Mouse (Mus musculus) liver, postnatal 0 days (tissue): ENCODE data around the gene Cym. TPM values are rescaled to one million over a fixed set of nuclear protein-coding genes. Genes with fewer than 3 reads are reported as not detected.

Experiments
- ATAC-seq: fragments of 200-750 bp; cut with Nextera tagmentation; 2 replicates; pipeline ENCODE4 v1.8.0; 2017; ENCODE audit warnings: mild to moderate bottlenecking, moderate library complexity
- DNase-seq: peaks from one replicate; pipeline ENCODE4 v3.0.0-alpha.2; 2016
- H3K27ac ChIP-seq: fragments of 300-500 bp; sonication (generic); 2 replicates; pipeline ENCODE4 v1.5.1; 2014; ENCODE audit warnings: antibody characterized with exemption, moderate library complexity, mild to moderate bottlenecking, low read depth
- H3K27me3 ChIP-seq: fragments of 300-500 bp; sonication (generic); 2 replicates; pipeline ENCODE4 v1.6.1; 2014; ENCODE audit warnings: low read length, control low read depth, mixed read lengths; ENCODE audit not compliant: insufficient read depth
- H3K36me3 ChIP-seq: fragments of 300-500 bp; sonication (generic); replicated peaks from 2 replicates; pipeline ENCODE4 v1.6.1; 2014; ENCODE audit warnings: mild to moderate bottlenecking, control low read depth, low read length, moderate library complexity, mixed read lengths; ENCODE audit not compliant: insufficient read depth
- H3K4me1 ChIP-seq: fragments of 300-500 bp; sonication (generic); 2 replicates; pipeline ENCODE4 v1.6.1; 2014; ENCODE audit warnings: antibody characterized with exemption, mild to moderate bottlenecking, control low read depth; ENCODE audit not compliant: insufficient read depth
- H3K4me2 ChIP-seq: fragments of 300-500 bp; sonication (generic); 2 replicates; pipeline ENCODE4 v1.6.1; 2014; ENCODE audit warnings: low read depth, mild to moderate bottlenecking, low read length, moderate library complexity, mixed read lengths
- H3K4me3 ChIP-seq: fragments of 300-500 bp; sonication (generic); 2 replicates; pipeline ENCODE4 v1.5.1; 2014; ENCODE audit warnings: low read depth, low read length
- H3K9ac ChIP-seq: fragments of 300-500 bp; sonication (generic); replicated peaks from 2 replicates; pipeline ENCODE4 v1.6.1; 2014; ENCODE audit warnings: mild to moderate bottlenecking, moderate library complexity
- H3K9me3 ChIP-seq: fragments of 300-500 bp; sonication (generic); 2 replicates; pipeline ENCODE4 v1.6.1; 2016; ENCODE audit warnings: mild to moderate bottlenecking, control low read depth, low read length, mixed read lengths
- CTCF ChIP-seq: sonication (generic); IDR thresholded peaks from 2 replicates; pipeline ENCODE4 v1.5.1; 2016; ENCODE audit warnings: antibody characterized with exemption, low read depth
- EP300 ChIP-seq: IDR thresholded peaks from 2 replicates; pipeline ENCODE4 v1.6.1; 2016; ENCODE audit warnings: antibody characterized with exemption, low read depth, mild to moderate bottlenecking
- WGBS: fragments of 180-500 bp; shearing (Covaris S2); extraction: QIAGEN DNeasy Blood & Tissue Kit; methylation state at CpG from one replicate; pipeline ENCODE4 v1.1.7; 2014; ENCODE audit not compliant: insufficient replicate concordance; 5-methylcytosine and 5-hydroxymethylcytosine counted together
- polyA plus RNA-seq: library from polyadenylated mRNA; unstranded; fragments of >200 nt; fragmentation: Nextera tagmentation; extraction: Ambion mirVana; gene quantifications from 2 replicates; pipeline ENCODE4 v1.2.1, GENCODE M21; 2015

Cym gene
- polyA plus RNA-seq, 1 experiment from 2014 or later = 3.9 TPM

DNA sequence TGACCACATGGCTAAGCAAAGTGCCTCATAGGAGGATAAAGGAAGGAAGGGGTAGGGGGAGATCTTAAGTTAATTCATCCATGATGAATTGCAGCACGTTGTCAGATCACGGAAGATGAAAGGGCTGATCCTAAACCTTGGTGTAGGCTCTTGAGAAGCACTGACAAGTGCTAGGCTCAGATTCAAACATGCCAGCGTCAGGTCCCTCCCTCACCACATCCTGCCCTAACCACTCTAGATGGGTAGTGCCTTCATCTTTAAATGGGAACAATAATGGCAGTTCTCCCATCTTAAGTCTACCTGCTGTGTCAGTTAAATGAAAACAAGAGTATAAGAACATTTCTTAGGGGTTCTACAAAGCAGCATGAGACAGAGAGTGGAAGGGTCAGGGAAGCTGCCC, 35.9 kb downstream of the Cym start:
- no peaks in the 10 kb centered on the region for H3K9me3 ChIP-seq
- no peaks in the 10 kb centered on the region for H3K4me1 ChIP-seq
- H3K36me3 ChIP-seq = no peaks in the 10 kb centered on the region
- TF ChIP-seq CTCF (no peak), EP300 (no peak)
- WGBS = 66% methylated on average over 3 of the region's 3 CpGs
- ATAC-seq (no peak), DNase-seq (no peak)
- no peak overlapping the region for H3K4me2 ChIP-seq
- H3K4me3 ChIP-seq = no peak overlapping the region
- H3K27me3 ChIP-seq = no peaks in the 10 kb centered on the region
- H3K27ac ChIP-seq = no peak overlapping the region
- no peak overlapping the region for H3K9ac ChIP-seq

DNA sequence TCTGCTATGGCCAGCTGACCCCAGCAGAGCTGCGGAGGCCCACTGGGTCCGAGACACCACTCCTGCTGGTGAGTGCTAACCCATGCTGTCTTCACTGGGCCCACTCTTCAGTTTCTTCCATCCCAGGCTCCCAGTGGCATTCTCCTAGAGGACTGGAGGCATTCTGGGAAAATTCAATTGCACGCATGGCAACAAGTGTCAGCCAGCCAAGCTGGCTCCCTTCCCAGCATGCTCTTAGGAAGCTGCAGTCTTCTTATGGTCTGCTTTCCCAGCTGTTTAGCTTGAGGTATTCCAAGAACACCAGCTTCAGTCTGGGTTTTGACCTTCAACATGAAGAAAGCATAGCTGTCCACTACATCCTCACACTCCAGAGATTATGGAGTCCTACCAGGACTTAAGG, 38.4 kb downstream of the Cym start:
- Histone ChIP-seq H3K4me1 (no peaks in the 10 kb centered on the region), H3K27ac (no peak overlapping the region), H3K27me3 (no peaks in the 10 kb centered on the region), H3K4me3 (no peak overlapping the region), H3K4me2 (no peak overlapping the region), H3K9me3 (no peaks in the 10 kb centered on the region), H3K9ac (no peak overlapping the region), H3K36me3 (no peaks in the 10 kb centered on the region)
- no peak for DNase-seq
- TF ChIP-seq CTCF (no peak), EP300 (no peak)
- ATAC-seq = no peak
- WGBS = 57% methylated on average over 3 of the region's 3 CpGs

GRCm38 (mm10) chr3:107182756-107183155, 38.8 kb downstream of the Cym start, which contains the start of gene Kcna10:
Gene Kcna10, plus strand, starts transcription at chr3:107183056.
- WGBS = 57% methylated on average over 1 of the region's 1 CpGs
- H3K27ac ChIP-seq = no peak within 1 kb of the TSS
- no peaks in the 10 kb centered on the region for H3K36me3 ChIP-seq
- ATAC-seq (no peak), DNase-seq (no peak)
- TF ChIP-seq CTCF = no peak
- TF ChIP-seq EP300 = no peak
- no peak within 1 kb of the TSS for H3K9ac ChIP-seq
- no peak within 1 kb of the TSS for H3K4me2 ChIP-seq
- H3K4me1 ChIP-seq = no peaks in the 10 kb centered on the region
- H3K9me3 ChIP-seq = no peaks in the 10 kb centered on the region
- H3K4me3 ChIP-seq = no peak within 1 kb of the TSS
- H3K27me3 ChIP-seq = no peaks in the 10 kb centered on the region

- Histone ChIP-seq H3K27ac (no peak overlapping the region), H3K9me3 (no peaks in the 10 kb centered on the region), H3K4me2 (no peak overlapping the region), H3K36me3 (no peaks in the 10 kb centered on the region), H3K27me3 (no peaks in the 10 kb centered on the region), H3K4me1 (no peaks in the 10 kb centered on the region), H3K4me3 (no peak overlapping the region), H3K9ac (no peak overlapping the region)
- TF ChIP-seq EP300 (no peak), CTCF (no peak)
- ATAC-seq = no peak
- no peak for DNase-seq
- WGBS = 61% methylated on average over 2 of the region's 2 CpGs
Observed at GRCm38 (mm10) chr3:107180860-107181259, 40.7 kb downstream of the Cym start.

- H3K4me3 ChIP-seq = no peak overlapping the region
- ATAC-seq (no peak), DNase-seq (no peak)
- H3K4me1 ChIP-seq = no peaks in the 10 kb centered on the region
- TF ChIP-seq CTCF = no peak
- TF ChIP-seq EP300 = no peak
- H3K9ac ChIP-seq = no peak overlapping the region
- no peaks in the 10 kb centered on the region for H3K36me3 ChIP-seq
- WGBS = 74% methylated on average over 9 of the region's 9 CpGs
- H3K4me2 ChIP-seq = no peak overlapping the region
- no peaks in the 10 kb centered on the region for H3K27me3 ChIP-seq
- H3K9me3 ChIP-seq = no peaks in the 10 kb centered on the region
- no peak overlapping the region for H3K27ac ChIP-seq
Observed at GRCm38 (mm10) chr3:107176501-107176900, 45.0 kb downstream of the Cym start.

DNA sequence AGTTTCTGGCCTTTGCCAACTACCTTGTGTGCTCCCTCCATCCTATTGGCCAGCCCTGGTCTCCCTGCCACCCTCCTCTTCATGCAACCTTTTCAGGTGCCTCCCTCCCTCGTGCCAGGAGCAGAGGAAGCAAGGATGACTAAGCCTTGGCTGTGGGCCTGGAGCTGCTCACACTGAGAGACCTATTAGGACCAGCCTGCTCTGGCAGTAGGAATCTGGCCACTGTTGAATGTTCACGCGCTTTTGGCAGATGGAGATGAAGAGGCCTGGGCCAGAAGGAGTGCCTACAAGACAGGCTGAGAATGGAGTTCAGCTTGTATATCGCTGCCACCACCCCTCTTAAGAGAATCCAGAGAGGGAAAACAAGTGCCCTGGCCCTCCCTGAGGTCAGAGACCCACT, 46.0 kb downstream of the Cym start:
- Histone ChIP-seq H3K4me1 (no peaks in the 10 kb centered on the region), H3K4me3 (no peak overlapping the region), H3K27ac (no peak overlapping the region), H3K36me3 (no peaks in the 10 kb centered on the region), H3K27me3 (no peaks in the 10 kb centered on the region), H3K9me3 (no peaks in the 10 kb centered on the region), H3K9ac (no peak overlapping the region), H3K4me2 (no peak overlapping the region)
- DNase-seq = no peak
- ATAC-seq = no peak
- no peak for TF ChIP-seq EP300
- no peak for TF ChIP-seq CTCF
- WGBS = 53% methylated on average over 4 of the region's 4 CpGs

- no peak for ATAC-seq
- Histone ChIP-seq H3K36me3 (no peaks in the 10 kb centered on the region), H3K9me3 (no peaks in the 10 kb centered on the region), H3K4me2 (no peak overlapping the region), H3K4me1 (no peaks in the 10 kb centered on the region), H3K27me3 (no peaks in the 10 kb centered on the region), H3K4me3 (no peak overlapping the region), H3K9ac (no peak overlapping the region), H3K27ac (no peak overlapping the region)
- TF ChIP-seq EP300 = no peak
- whole genome bisulfite sequencing = 83% methylated on average over 1 of the region's 1 CpGs
- no peak for DNase-seq
Observed at GRCm38 (mm10) chr3:107172556-107172955, 49.0 kb downstream of the Cym start.
